Mouse (Mus musculus): ENCODE results near the gene Negr1. TPM values are rescaled to one million over a fixed set of nuclear protein-coding genes. Genes with fewer than 3 reads are reported as not detected.

The Negr1 gene
- polyA plus RNA-seq, 1 experiment from 2014 or later: 6.0 TPM

DNA sequence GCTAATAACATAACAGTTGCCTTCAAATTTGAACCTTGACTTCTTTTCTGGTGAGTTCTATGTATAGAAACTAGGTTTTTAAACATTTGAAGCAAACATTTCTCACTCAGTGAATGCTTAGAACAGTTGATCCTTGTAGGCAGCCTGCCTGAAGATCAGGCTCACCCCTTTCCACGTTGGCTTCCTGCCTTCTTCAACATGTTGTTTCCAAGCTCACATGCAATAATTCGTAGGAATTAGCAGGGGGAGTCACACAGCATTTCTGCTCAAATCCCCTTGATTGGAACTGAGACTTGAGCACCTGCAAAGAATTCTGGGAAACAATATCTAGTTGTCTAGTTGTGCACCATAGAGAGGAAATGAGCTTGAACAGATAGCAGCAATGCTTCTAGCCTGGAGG is 430.6 kb downstream of the Negr1 start:
- H3K9ac ChIP-seq (ENCODE audit: low read length): no peak overlapping the region
- no peak overlapping the region for H3K27ac ChIP-seq (ENCODE audit: low read depth)
- no peak for DNase-seq (ENCODE audit: low spot score)
- no peak overlapping the region for H3K4me2 ChIP-seq (ENCODE audit: low read length)
- H3K4me3 ChIP-seq (ENCODE audit: low read depth, low read length): no peak overlapping the region
- no peaks in the 10 kb centered on the region for H3K27me3 ChIP-seq (replicated peaks; ENCODE audit: control insufficient read depth, insufficient read depth, low read length)
- no peak for ATAC-seq (replicated peaks; ENCODE audit: low FRiP score, low TSS enrichment, low read depth)
- H3K36me3 ChIP-seq (ENCODE audit: control insufficient read depth, insufficient read depth, low read length): no peaks in the 10 kb centered on the region
- no peaks in the 10 kb centered on the region for H3K4me1 ChIP-seq (replicated peaks; ENCODE audit: control insufficient read depth, insufficient read depth, low read length)
- H3K9me3 ChIP-seq (ENCODE audit: control insufficient read depth, low read length): no peaks in the 10 kb centered on the region
- WGBS: 63% methylated on average over 2 of the region's 2 CpGs

DNA sequence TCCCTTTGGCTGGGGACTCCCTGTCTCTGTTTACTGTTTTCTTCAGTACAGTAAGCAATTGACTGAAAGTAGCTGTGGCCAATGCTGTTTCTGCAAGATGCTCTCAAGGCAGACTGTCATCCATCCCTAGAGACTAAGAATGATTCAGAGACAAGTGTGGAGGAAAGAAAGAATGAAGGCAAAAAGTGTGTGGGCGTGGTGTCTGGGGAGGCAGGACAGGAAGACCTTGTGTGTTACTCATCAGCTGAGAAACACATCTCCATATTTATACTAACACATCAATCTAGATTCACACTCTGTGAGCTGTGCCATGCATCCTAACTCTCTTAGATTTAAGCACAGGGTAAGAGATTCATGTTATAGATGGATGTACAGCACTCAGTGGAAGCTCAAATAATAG is 431.2 kb downstream of the Negr1 start:
- Histone ChIP-seq H3K36me3 (ENCODE audit: control insufficient read depth, insufficient read depth, low read length) (no peaks in the 10 kb centered on the region), H3K4me2 (ENCODE audit: low read length) (no peak overlapping the region), H3K4me3 (ENCODE audit: low read depth, low read length) (no peak overlapping the region), H3K9ac (ENCODE audit: low read length) (no peak overlapping the region), H3K4me1 (replicated peaks; ENCODE audit: control insufficient read depth, insufficient read depth, low read length) (no peaks in the 10 kb centered on the region), H3K9me3 (ENCODE audit: control insufficient read depth, low read length) (no peaks in the 10 kb centered on the region), H3K27me3 (replicated peaks; ENCODE audit: control insufficient read depth, insufficient read depth, low read length) (no peaks in the 10 kb centered on the region), H3K27ac (ENCODE audit: low read depth) (no peak overlapping the region)
- no peak for DNase-seq (ENCODE audit: low spot score)
- WGBS: 65% methylated on average over 1 of the region's 1 CpGs
- no peak for ATAC-seq (replicated peaks; ENCODE audit: low FRiP score, low TSS enrichment, low read depth)

DNA sequence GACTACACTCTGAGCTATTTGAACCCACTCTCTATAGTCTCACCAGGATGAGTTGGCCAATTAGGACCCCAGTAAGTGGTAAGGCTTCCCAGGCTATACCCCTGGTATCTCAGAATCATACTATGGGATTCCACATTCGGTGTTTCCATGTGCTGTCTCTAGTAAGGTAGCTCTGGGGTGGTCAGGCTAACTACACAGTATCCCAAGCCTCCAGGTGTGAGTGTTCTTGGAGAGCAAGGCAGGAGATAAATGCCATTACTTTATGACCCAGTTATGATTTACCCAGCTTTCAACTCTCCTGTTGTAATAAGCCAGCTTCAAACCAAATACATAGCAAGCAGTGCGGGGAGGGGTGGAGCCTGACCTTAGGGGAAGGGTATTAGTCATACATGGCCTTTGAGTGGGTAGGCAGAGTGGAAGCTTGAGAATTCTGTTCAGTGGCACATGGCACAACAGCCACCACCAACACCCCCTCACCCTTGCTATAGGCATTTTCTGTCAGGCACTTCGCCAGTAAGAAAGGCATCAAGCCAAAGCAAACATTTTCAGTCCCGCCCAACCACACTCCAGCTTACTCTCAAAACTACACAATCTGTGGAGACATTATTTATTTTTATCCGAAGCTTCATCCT is 437.7 kb downstream of the Negr1 start:
- 73% methylated on average over 5 of the region's 5 CpGs for WGBS
- H3K27me3 ChIP-seq (replicated peaks; ENCODE audit: control insufficient read depth, insufficient read depth, low read length): no peaks in the 10 kb centered on the region
- H3K4me3 ChIP-seq (ENCODE audit: low read depth, low read length): no peak overlapping the region
- H3K4me1 ChIP-seq (replicated peaks; ENCODE audit: control insufficient read depth, insufficient read depth, low read length): no peaks in the 10 kb centered on the region
- no peak for DNase-seq (ENCODE audit: low spot score)
- no peak overlapping the region for H3K4me2 ChIP-seq (ENCODE audit: low read length)
- H3K27ac ChIP-seq (ENCODE audit: low read depth): no peak overlapping the region
- no peaks in the 10 kb centered on the region for H3K36me3 ChIP-seq (ENCODE audit: control insufficient read depth, insufficient read depth, low read length)
- no peak overlapping the region for H3K9ac ChIP-seq (ENCODE audit: low read length)
- 0 out of 2 replicates have a peak, but pooled peaks have one; percentile 50 for ATAC-seq (replicated peaks; ENCODE audit: low FRiP score, low TSS enrichment, low read depth)
- H3K9me3 ChIP-seq (ENCODE audit: control insufficient read depth, low read length): no peaks in the 10 kb centered on the region

DNA sequence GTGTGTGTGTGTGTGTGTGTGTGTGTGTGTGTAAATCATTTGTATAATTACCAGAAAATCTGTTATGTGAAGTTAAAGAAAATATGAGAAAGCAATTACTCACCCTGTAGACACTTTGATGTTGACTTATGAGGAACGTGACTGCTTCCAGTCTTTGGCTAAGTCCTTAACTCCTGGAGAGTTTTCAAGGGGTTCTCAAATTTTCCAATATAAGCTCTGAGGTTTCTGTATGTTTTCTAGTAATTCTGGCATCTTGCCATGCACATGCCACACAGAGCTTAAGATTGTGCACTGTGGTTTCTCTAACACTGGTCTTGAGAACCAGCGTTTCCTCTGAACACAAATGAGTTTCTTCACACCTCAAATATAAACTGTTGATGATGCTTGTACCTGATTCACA is 460.0 kb downstream of the Negr1 start:
- no peaks in the 10 kb centered on the region for H3K27me3 ChIP-seq (replicated peaks; ENCODE audit: control insufficient read depth, insufficient read depth, low read length)
- H3K36me3 ChIP-seq (ENCODE audit: control insufficient read depth, insufficient read depth, low read length): no peaks in the 10 kb centered on the region
- no peak overlapping the region for H3K4me3 ChIP-seq (ENCODE audit: low read depth, low read length)
- no peak overlapping the region for H3K27ac ChIP-seq (ENCODE audit: low read depth)
- no peaks in the 10 kb centered on the region for H3K4me1 ChIP-seq (replicated peaks; ENCODE audit: control insufficient read depth, insufficient read depth, low read length)
- no peak for ATAC-seq (replicated peaks; ENCODE audit: low FRiP score, low TSS enrichment, low read depth)
- 43% methylated on average over 2 of the region's 2 CpGs for WGBS
- DNase-seq (ENCODE audit: low spot score): no peak
- H3K9ac ChIP-seq (ENCODE audit: low read length): no peak overlapping the region
- H3K9me3 ChIP-seq (ENCODE audit: control insufficient read depth, low read length): no peaks in the 10 kb centered on the region
- H3K4me2 ChIP-seq (ENCODE audit: low read length): no peak overlapping the region

DNA sequence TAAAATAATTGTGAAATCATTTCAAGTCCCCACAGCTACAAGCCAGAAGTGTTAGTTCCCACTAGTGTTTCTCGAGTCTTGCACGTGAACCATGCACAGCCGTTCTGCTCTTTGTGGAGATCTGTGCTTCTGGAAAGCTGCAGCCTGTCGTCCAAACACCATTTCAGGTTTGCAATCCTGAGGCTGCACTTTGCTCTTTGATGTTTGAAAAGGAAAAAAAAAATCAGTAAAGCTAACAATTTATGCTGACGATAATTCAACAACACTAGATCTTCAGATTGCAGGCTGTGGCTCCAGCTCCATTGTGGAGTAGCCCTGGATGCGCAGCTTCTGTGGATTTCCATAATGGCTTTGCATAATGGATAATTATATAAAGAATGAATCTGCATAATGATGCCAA is 463.0 kb downstream of the Negr1 start:
- H3K4me3 ChIP-seq (ENCODE audit: low read depth, low read length): no peak overlapping the region
- no peaks in the 10 kb centered on the region for H3K36me3 ChIP-seq (ENCODE audit: control insufficient read depth, insufficient read depth, low read length)
- H3K27ac ChIP-seq (ENCODE audit: low read depth): no peak overlapping the region
- H3K4me2 ChIP-seq (ENCODE audit: low read length): no peak overlapping the region
- WGBS: 39% methylated on average over 6 of the region's 6 CpGs
- no peak for ATAC-seq (replicated peaks; ENCODE audit: low FRiP score, low TSS enrichment, low read depth)
- no peaks in the 10 kb centered on the region for H3K4me1 ChIP-seq (replicated peaks; ENCODE audit: control insufficient read depth, insufficient read depth, low read length)
- no peaks in the 10 kb centered on the region for H3K9me3 ChIP-seq (ENCODE audit: control insufficient read depth, low read length)
- no peaks in the 10 kb centered on the region for H3K27me3 ChIP-seq (replicated peaks; ENCODE audit: control insufficient read depth, insufficient read depth, low read length)
- H3K9ac ChIP-seq (ENCODE audit: low read length): no peak overlapping the region
- DNase-seq (ENCODE audit: low spot score): no peak

- no peaks in the 10 kb centered on the region for H3K4me1 ChIP-seq (replicated peaks; ENCODE audit: control insufficient read depth, insufficient read depth, low read length)
- no peak overlapping the region for H3K27ac ChIP-seq (ENCODE audit: low read depth)
- DNase-seq (ENCODE audit: low spot score) (no peak), ATAC-seq (replicated peaks; ENCODE audit: low FRiP score, low TSS enrichment, low read depth) (no peak)
- H3K4me3 ChIP-seq (ENCODE audit: low read depth, low read length): no peak overlapping the region
- no peak overlapping the region for H3K9ac ChIP-seq (ENCODE audit: low read length)
- H3K4me2 ChIP-seq (ENCODE audit: low read length): no peak overlapping the region
- WGBS: 42% methylated on average over 4 of the region's 4 CpGs
- no peaks in the 10 kb centered on the region for H3K9me3 ChIP-seq (ENCODE audit: control insufficient read depth, low read length)
- H3K27me3 ChIP-seq (replicated peaks; ENCODE audit: control insufficient read depth, insufficient read depth, low read length): no peaks in the 10 kb centered on the region
- H3K36me3 ChIP-seq (ENCODE audit: control insufficient read depth, insufficient read depth, low read length): no peaks in the 10 kb centered on the region
These were observed 470.0 kb downstream of the Negr1 start for GRCm38 (mm10) chr3:157031513-157032142.

- WGBS: 64% methylated on average over 6 of the region's 6 CpGs
- ATAC-seq (replicated peaks; ENCODE audit: low FRiP score, low TSS enrichment, low read depth): no peak
- no peaks in the 10 kb centered on the region for H3K36me3 ChIP-seq (ENCODE audit: control insufficient read depth, insufficient read depth, low read length)
- no peak overlapping the region for H3K4me3 ChIP-seq (ENCODE audit: low read depth, low read length)
- no peak overlapping the region for H3K9ac ChIP-seq (ENCODE audit: low read length)
- no peaks in the 10 kb centered on the region for H3K4me1 ChIP-seq (replicated peaks; ENCODE audit: control insufficient read depth, insufficient read depth, low read length)
- H3K27me3 ChIP-seq (replicated peaks; ENCODE audit: control insufficient read depth, insufficient read depth, low read length): no peaks in the 10 kb centered on the region
- no peak overlapping the region for H3K4me2 ChIP-seq (ENCODE audit: low read length)
- no peak for DNase-seq (ENCODE audit: low spot score)
- no peaks in the 10 kb centered on the region for H3K9me3 ChIP-seq (ENCODE audit: control insufficient read depth, low read length)
- no peak overlapping the region for H3K27ac ChIP-seq (ENCODE audit: low read depth)
These were observed 474.4 kb downstream of the Negr1 start for GRCm38 (mm10) chr3:157036016-157036415.

GRCm38 (mm10) chr3:157036568-157036967 is 475.0 kb downstream of the Negr1 start:
- Histone ChIP-seq H3K9ac (ENCODE audit: low read length) (no peak overlapping the region), H3K9me3 (ENCODE audit: control insufficient read depth, low read length) (no peaks in the 10 kb centered on the region), H3K4me1 (replicated peaks; ENCODE audit: control insufficient read depth, insufficient read depth, low read length) (no peaks in the 10 kb centered on the region), H3K4me3 (ENCODE audit: low read depth, low read length) (no peak overlapping the region), H3K27ac (ENCODE audit: low read depth) (no peak overlapping the region), H3K4me2 (ENCODE audit: low read length) (no peak overlapping the region), H3K36me3 (ENCODE audit: control insufficient read depth, insufficient read depth, low read length) (no peaks in the 10 kb centered on the region), H3K27me3 (replicated peaks; ENCODE audit: control insufficient read depth, insufficient read depth, low read length) (no peaks in the 10 kb centered on the region)
- 57% methylated on average over 1 of the region's 1 CpGs for WGBS
- DNase-seq (ENCODE audit: low spot score): no peak
- ATAC-seq (replicated peaks; ENCODE audit: low FRiP score, low TSS enrichment, low read depth): no peak

DNA sequence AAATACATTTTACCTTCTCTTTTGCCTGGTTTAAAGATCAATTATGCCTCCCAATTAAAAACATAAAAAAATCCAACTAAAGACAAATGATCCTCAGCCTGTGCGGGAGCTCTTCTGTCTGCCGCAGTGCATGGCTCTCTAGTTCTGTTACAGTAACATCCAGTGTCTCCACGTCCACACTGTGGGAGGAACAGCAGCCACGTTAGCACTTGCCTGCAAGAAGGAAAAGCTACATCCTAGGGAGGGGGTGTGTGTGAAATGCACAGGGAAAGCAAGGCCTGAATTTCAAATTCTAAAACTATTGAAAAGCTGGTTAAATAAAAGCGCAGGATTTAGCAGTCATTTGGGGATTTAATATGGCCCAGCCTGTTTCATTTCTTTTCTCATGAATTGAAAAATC is 479.0 kb downstream of the Negr1 start:
- Histone ChIP-seq H3K27ac (ENCODE audit: low read depth) (no peak overlapping the region), H3K4me2 (ENCODE audit: low read length) (no peak overlapping the region), H3K36me3 (ENCODE audit: control insufficient read depth, insufficient read depth, low read length) (no peaks in the 10 kb centered on the region), H3K4me3 (ENCODE audit: low read depth, low read length) (no peak overlapping the region), H3K27me3 (replicated peaks; ENCODE audit: control insufficient read depth, insufficient read depth, low read length) (no peaks in the 10 kb centered on the region), H3K9ac (ENCODE audit: low read length) (no peak overlapping the region), H3K9me3 (ENCODE audit: control insufficient read depth, low read length) (no peaks in the 10 kb centered on the region), H3K4me1 (replicated peaks; ENCODE audit: control insufficient read depth, insufficient read depth, low read length) (no peaks in the 10 kb centered on the region)
- 67% methylated on average over 5 of the region's 5 CpGs for WGBS
- DNase-seq (ENCODE audit: low spot score) (no peak), ATAC-seq (replicated peaks; ENCODE audit: low FRiP score, low TSS enrichment, low read depth) (no peak)

Data from intestine, embryonic 14.5 days (tissue).